Mouse (Mus musculus) midbrain, embryonic 11.5 days (tissue): ENCODE measurements at regions not wholly inside any gene's neighbourhood (a gene's known extent, or its start where the extent isn't known, plus 50 kb on each side); places are given as distances from the start of the nearest gene placed in this dataset.
A peak's percentile ranks its signal among the peaks of the same experiment; 100 is the strongest.

ENCODE experiments used
- ATAC-seq: fragments of 200-750 bp; cut with Nextera tagmentation; 2 replicates; pipeline ENCODE4 v1.8.0; 2017; ENCODE audit warnings: moderate TSS enrichment, moderate library complexity; ENCODE audit not compliant: low FRiP score
- DNase-seq: peaks from one replicate; pipeline ENCODE4 v3.0.0; 2015; ENCODE audit warnings: low spot score; ENCODE audit errors: missing footprints
- H3K27ac ChIP-seq: fragments of 300-500 bp; sonication (generic); 2 replicates; pipeline ENCODE4 v1.5.1; 2014; ENCODE audit warnings: low read depth, low read length
- H3K27me3 ChIP-seq: fragments of 300-500 bp; sonication (generic); 2 replicates; pipeline ENCODE4 v1.6.1; 2014; ENCODE audit warnings: mild to moderate bottlenecking, low read length, moderate library complexity, mixed read lengths; ENCODE audit not compliant: control insufficient read depth, insufficient read depth
- H3K36me3 ChIP-seq: fragments of 300-500 bp; sonication (generic); 2 replicates; pipeline ENCODE4 v1.6.1; 2014; ENCODE audit warnings: mild to moderate bottlenecking, low read length, moderate library complexity, mixed read lengths; ENCODE audit not compliant: control insufficient read depth, insufficient read depth
- H3K4me1 ChIP-seq: fragments of 300-500 bp; sonication (generic); 2 replicates; pipeline ENCODE4 v1.6.1; 2014; ENCODE audit warnings: low read length; ENCODE audit not compliant: control insufficient read depth, insufficient read depth
- H3K4me2 ChIP-seq: fragments of 300-500 bp; sonication (generic); 2 replicates; pipeline ENCODE4 v1.6.1; 2014; ENCODE audit warnings: mild to moderate bottlenecking, moderate library complexity
- H3K4me3 ChIP-seq: fragments of 300-500 bp; sonication (generic); 2 replicates; pipeline ENCODE4 v1.5.1; 2014; ENCODE audit warnings: low read depth, low read length
- H3K9ac ChIP-seq: fragments of 300-500 bp; sonication (generic); 2 replicates; pipeline ENCODE4 v1.6.1; 2014; ENCODE audit warnings: low read length
- H3K9me3 ChIP-seq: fragments of 300-500 bp; sonication (generic); 2 replicates; pipeline ENCODE4 v1.6.1; 2016; ENCODE audit warnings: low read length; ENCODE audit not compliant: control insufficient read depth
- WGBS: fragments of 180-500 bp; shearing (Covaris S2); extraction: QIAGEN DNeasy Blood & Tissue Kit; methylation state at CpG from one replicate; pipeline ENCODE4 v1.1.7; 2014; 5-methylcytosine and 5-hydroxymethylcytosine counted together

DNA sequence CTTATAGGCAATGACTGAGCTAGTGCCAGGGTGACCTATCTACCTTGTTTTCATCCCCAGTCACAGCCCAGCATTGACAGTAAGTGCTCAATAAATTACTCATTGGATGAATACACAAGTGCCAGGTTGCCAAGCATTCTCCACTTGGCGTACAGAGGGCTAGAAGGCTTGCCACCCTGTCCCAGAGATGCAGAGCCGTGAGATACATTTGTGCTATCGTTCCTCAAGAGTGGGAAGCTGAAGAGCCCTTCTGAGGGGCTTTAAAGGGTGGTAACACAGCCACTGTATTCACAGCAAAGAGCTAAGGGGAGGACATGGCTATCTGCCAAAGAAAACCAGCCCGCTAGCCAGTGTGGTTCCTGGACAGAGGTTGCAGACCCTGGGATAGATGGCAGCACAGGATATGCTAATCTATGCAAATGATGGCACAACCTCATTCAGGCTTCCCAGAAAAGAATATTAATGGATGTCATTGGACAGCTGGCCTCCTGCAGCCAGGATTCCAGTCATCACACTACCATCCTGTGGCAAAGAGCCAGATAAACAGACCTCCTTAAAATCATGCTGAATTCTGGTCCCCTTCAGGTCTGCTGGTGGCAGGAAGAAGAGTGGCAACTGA lies 214.4 kb downstream of the Trim29 start:
- ATAC-seq, result peak; percentile 35; the same call in 1 of the 2 replicates
- WGBS, result 85% methylated on average over 4 of the region's 4 CpGs
- H3K27ac ChIP-seq, result no peak overlapping the region

DNA sequence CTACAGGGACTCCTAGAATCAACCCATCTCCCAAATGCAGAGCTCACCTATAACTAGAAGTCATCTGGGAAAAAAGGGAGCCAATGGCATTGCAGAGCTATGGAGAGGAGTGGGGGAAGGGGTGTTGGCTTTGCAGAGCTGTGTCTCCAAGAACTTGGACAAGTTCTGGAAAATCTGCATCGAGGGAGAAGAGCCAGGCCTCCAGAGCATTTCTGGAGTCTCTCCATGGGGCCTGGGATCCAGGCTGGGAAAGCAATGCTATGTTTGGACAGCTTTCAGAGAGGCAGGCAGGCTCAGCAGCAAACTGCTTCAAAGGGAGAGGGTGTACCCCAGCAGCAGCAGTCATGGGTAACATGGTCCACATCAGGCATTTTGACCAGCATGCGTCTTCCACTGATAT lies 211.6 kb upstream of the Nectin1 start:
- Histone ChIP-seq H3K9ac (no peak overlapping the region), H3K9me3 (no peaks in the 10 kb centered on the region), H3K27me3 (no peaks in the 10 kb centered on the region), H3K36me3 (no peaks in the 10 kb centered on the region), H3K4me2 (no peak overlapping the region), H3K4me1 (no peaks in the 10 kb centered on the region), H3K4me3 (no peak overlapping the region), H3K27ac (no peak overlapping the region)
- WGBS, result 85% methylated on average over 2 of the region's 2 CpGs
- ATAC-seq, result no peak
- DNase-seq, result no peak

More for the DNA sequence above, 214.4 kb downstream of the Trim29 start:
- Histone ChIP-seq H3K9me3 (no peaks in the 10 kb centered on the region), H3K4me3 (no peak overlapping the region), H3K4me1 (peaks cover 2% of the 10 kb centered on the region; the same call in 1 of the 2 replicates), H3K9ac (no peak overlapping the region), H3K4me2 (no peak overlapping the region), H3K36me3 (no peaks in the 10 kb centered on the region), H3K27me3 (no peaks in the 10 kb centered on the region)
- DNase-seq, result no peak

DNA sequence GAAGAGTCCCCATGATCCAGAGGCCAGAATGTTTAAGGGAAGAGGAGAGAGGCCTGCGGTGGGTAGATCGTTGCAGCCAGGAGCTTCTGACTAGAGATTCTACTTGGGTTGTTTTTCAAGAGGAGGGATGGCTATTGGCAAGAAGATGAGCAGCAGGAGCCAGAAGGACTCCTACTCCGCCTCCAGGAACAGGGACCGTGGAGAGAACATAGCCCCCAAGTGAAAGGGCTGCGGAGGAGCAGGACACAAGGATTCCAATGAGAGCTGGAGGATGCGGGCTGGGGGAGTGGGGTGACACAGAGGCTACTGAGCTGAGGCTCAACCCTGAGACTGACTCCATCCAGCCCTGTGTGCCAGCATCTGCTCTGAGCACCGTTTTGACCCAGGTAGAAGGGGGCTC lies 207.8 kb upstream of the Nectin1 start:
- ATAC-seq, result no peak
- no peaks in the 10 kb centered on the region for H3K4me1 ChIP-seq
- no peak overlapping the region for H3K4me2 ChIP-seq
- H3K4me3 ChIP-seq, result no peak overlapping the region
- 82% methylated on average over 7 of the region's 7 CpGs for WGBS
- H3K9ac ChIP-seq, result no peak overlapping the region
- no peak for DNase-seq
- H3K27ac ChIP-seq, result no peak overlapping the region
- H3K9me3 ChIP-seq, result no peaks in the 10 kb centered on the region
- no peaks in the 10 kb centered on the region for H3K27me3 ChIP-seq
- H3K36me3 ChIP-seq, result no peaks in the 10 kb centered on the region

DNA sequence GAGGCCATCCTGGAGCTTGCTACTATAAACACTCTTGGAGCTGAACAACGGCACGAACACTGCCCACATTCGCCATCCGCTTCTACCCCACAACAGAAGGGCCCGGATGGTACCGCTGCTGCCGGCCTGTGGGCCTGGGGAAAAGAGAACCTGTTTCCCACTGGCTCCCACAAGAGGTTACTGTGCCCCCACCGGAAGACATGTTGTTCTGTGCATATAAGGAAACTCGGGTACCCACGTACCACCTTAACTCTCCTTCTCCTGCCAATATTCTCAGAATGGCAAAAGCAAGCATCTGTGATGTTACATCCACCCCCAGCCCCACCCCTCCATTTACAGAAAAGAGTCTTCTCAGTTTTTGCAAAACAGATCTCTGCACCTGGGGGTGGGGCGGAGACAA lies 206.7 kb upstream of the Nectin1 start:
- no peak for ATAC-seq
- 88% methylated on average over 11 of the region's 11 CpGs for WGBS
- H3K9me3 ChIP-seq, result no peaks in the 10 kb centered on the region

DNA sequence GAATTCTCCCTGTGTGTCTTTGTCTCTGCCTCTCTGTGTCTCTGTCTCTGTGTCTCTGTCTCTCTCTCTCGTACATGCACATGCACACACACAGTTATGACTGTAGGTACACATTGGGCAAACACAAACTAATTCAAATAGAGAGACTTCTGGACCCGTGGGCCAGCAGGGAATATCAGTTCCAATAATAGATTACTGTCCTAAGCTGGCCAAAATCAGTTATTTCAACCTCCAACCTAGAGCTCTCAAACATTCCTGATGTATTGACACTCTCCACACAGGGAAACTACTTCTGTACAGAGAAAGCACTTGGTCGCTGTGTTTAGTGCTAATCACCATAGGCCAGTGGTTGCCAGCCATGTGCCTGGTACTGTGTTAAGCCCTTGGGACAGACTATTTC lies 203.7 kb upstream of the Nectin1 start:
- no peaks in the 10 kb centered on the region for H3K9me3 ChIP-seq
- H3K27ac ChIP-seq, result no peak overlapping the region
- H3K9ac ChIP-seq, result no peak overlapping the region
- ATAC-seq, result no peak
- no peaks in the 10 kb centered on the region for H3K36me3 ChIP-seq
- no peak for DNase-seq
- no peaks in the 10 kb centered on the region for H3K27me3 ChIP-seq
- no peak overlapping the region for H3K4me2 ChIP-seq
- WGBS, result 74% methylated on average over 3 of the region's 3 CpGs
- H3K4me1 ChIP-seq, result no peaks in the 10 kb centered on the region
- H3K4me3 ChIP-seq, result no peak overlapping the region

More for the DNA sequence above, 206.7 kb upstream of the Nectin1 start:
- no peak overlapping the region for H3K4me3 ChIP-seq
- H3K36me3 ChIP-seq, result no peaks in the 10 kb centered on the region
- H3K27me3 ChIP-seq, result no peaks in the 10 kb centered on the region
- no peaks in the 10 kb centered on the region for H3K4me1 ChIP-seq
- no peak overlapping the region for H3K4me2 ChIP-seq
- no peak for DNase-seq
- no peak overlapping the region for H3K9ac ChIP-seq
- no peak overlapping the region for H3K27ac ChIP-seq

DNA sequence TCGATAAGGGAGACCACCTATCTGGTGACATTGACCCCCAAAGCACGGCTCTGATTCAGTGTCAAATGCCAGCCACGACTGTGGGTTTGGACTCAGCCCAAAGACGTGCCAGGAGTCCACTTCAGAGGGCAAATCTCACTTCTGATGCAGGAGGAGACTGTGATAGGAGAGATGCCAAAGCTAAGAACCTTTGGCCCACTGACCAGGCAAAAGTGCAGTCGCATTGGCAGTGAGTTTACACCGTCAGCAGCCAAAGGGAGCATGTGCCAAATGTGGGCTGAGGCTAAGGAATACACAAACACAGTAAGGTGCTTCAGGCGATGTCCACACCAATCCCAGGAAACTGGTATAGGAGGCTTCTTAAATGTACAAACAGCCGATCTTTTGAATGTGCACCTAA lies 202.6 kb upstream of the Nectin1 start:
- Histone ChIP-seq H3K9ac (no peak overlapping the region), H3K36me3 (no peaks in the 10 kb centered on the region), H3K9me3 (no peaks in the 10 kb centered on the region), H3K4me3 (no peak overlapping the region), H3K27me3 (no peaks in the 10 kb centered on the region), H3K4me2 (no peak overlapping the region), H3K27ac (no peak overlapping the region), H3K4me1 (no peaks in the 10 kb centered on the region)
- ATAC-seq, result no peak
- no peak for DNase-seq
- 88% methylated on average over 8 of the region's 8 CpGs for WGBS

DNA sequence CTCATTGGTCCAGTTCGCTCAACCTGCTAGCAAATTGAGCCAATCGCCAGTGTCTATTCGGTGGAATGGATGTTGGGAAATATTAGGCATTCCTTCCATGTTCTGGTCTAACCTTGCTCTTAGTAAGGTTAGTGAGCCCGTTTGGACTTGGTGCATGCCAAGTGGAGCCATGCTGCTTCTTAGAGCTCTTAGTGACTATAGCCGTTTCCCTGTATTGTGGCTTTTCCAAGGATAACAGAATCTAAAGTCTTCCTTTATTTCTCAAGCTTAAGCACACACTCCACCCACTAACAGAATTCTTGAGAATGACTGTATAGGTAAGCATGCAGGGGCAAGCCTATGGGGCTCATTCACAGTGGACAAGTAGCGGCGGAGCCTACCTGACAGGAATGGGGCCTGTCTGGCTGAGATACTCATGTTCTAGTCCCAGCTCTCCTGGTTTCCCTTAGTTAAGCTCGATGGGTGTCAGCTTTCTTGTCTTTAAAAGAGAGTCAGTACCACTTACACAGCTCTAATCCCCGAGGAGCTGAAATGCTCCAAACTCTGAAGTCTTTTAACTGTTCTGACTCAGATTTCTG lies 201.6 kb upstream of the Nectin1 start:
- Histone ChIP-seq H3K4me2 (no peak overlapping the region), H3K9me3 (no peaks in the 10 kb centered on the region), H3K27me3 (no peaks in the 10 kb centered on the region), H3K9ac (no peak overlapping the region), H3K4me3 (no peak overlapping the region), H3K36me3 (no peaks in the 10 kb centered on the region), H3K27ac (no peak overlapping the region), H3K4me1 (no peaks in the 10 kb centered on the region)
- no peak for DNase-seq
- ATAC-seq, result no peak
- WGBS, result 86% methylated on average over 9 of the region's 9 CpGs

DNA sequence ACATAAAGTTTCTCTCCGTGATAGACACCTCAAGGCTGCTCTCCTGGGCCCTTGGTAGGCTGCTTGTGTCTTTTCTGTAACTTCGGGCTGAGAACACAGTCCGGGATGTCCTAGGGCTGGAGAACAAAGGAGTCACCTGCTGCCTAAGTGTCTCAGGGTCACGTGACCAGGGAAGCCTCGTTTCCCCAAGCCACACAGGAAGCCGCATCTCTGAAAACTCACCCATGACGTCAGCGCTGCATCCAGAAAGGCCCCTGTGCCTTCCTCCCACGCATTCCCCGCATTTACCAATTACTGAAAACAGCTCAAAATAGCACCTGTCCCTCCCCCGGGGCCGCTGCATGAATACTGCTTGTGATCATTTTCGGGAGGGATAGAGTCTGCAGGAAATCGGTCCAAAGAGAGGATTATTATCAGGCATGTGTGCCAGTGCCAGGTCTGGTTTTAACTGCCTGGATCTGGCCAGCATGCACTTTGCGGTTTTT lies 198.7 kb upstream of the Nectin1 start:
- Histone ChIP-seq H3K27ac (no peak overlapping the region), H3K27me3 (no peaks in the 10 kb centered on the region), H3K36me3 (no peaks in the 10 kb centered on the region), H3K4me3 (no peak overlapping the region), H3K9me3 (no peaks in the 10 kb centered on the region), H3K4me1 (peaks cover 6% of the 10 kb centered on the region; the same call in 1 of the 2 replicates), H3K9ac (no peak overlapping the region), H3K4me2 (peak overlapping the region; percentile 13; the same call in 1 of the 2 replicates)
- DNase-seq (no peak), ATAC-seq (no peak)
- WGBS, result 46% methylated on average over 15 of the region's 15 CpGs

DNA sequence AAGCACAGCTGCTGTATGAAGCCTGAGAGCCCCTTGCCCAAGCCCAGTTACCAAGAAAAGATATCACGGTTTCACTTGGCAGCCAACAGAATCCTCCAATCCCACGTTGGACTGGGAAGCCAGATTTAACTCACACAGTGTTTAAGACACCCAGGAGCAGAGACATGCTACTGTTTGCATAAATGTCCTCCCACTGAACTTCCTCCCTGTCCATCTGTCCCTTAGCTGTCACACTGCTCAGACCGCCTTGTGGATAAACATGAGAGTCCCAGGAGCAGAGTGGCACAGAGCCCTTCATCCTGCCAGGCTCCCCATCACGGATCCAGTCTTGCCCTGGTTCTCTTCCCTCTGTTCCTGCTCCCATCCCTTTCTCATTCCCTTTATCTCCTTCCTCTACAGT lies 194.9 kb upstream of the Nectin1 start:
- DNase-seq, result no peak
- no peak for ATAC-seq
- WGBS, result 64% methylated on average over 4 of the region's 4 CpGs
- H3K36me3 ChIP-seq, result no peaks in the 10 kb centered on the region
- H3K27ac ChIP-seq, result no peak overlapping the region
- no peaks in the 10 kb centered on the region for H3K9me3 ChIP-seq
- no peak overlapping the region for H3K4me2 ChIP-seq
- peaks cover 6% of the 10 kb centered on the region; the same call in 1 of the 2 replicates for H3K4me1 ChIP-seq
- no peak overlapping the region for H3K9ac ChIP-seq
- H3K27me3 ChIP-seq, result no peaks in the 10 kb centered on the region
- H3K4me3 ChIP-seq, result no peak overlapping the region
